Mouse (Mus musculus) myocyte (in vitro differentiated cells): ENCODE results near the gene Furin.

ENCODE experiments used
- E2F4 ChIP-seq: IDR thresholded peaks from one replicate; pipeline ENCODE4 v1.6.1; 2011; ENCODE audit warnings: mild to moderate bottlenecking, control low read depth, moderate library complexity; ENCODE audit not compliant: insufficient read depth
- MAX ChIP-seq: IDR thresholded peaks from one replicate; pipeline ENCODE4 v1.6.1; 2011; ENCODE audit warnings: low read depth, mild to moderate bottlenecking, control low read depth
- POLR2A ChIP-seq: IDR thresholded peaks from one replicate; pipeline ENCODE4 v1.6.1; 2011; ENCODE audit warnings: low read depth, mild to moderate bottlenecking, control low read depth, moderate library complexity; ENCODE audit not compliant: insufficient read length
- POLR2AphosphoS2 ChIP-seq: IDR thresholded peaks from one replicate; pipeline ENCODE4 v1.6.1; 2011; ENCODE audit warnings: low read depth, control low read depth; ENCODE audit not compliant: insufficient read length
- SRF ChIP-seq: IDR thresholded peaks from one replicate; pipeline ENCODE4 v1.6.1; 2011; ENCODE audit warnings: low read depth; ENCODE audit not compliant: control insufficient read depth, insufficient read length
- TCF12 ChIP-seq: IDR thresholded peaks from one replicate; pipeline ENCODE4 v1.6.1; 2011; ENCODE audit warnings: mild to moderate bottlenecking, control low read depth; ENCODE audit not compliant: poor library complexity, insufficient read depth, severe bottlenecking
- USF1 ChIP-seq: IDR thresholded peaks from one replicate; pipeline ENCODE4 v1.6.1; 2011; ENCODE audit warnings: low read depth, mild to moderate bottlenecking, control low read depth, moderate library complexity

DNA sequence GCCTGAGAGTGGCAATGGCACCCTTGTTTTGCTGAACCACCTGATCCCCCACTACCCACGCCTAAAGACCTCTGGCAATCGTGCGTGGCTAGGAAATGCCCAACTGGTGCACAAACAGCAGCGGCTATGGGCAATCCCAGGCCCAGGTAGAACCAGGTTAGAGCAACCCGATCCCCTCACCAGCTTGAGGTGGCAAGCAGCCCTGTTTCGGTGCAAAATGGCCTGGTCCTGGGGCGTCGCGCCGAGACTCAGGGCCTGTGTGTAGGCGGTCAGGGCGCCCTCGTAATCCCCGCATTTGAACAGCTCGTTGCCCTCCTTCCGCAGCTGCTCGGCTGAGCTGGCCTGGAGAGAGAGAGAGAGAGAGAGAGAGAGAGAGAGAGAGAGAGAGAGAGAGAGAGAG, 65.9 kb downstream of the Furin start:
- no peak for TF ChIP-seq POLR2AphosphoS2
- no peak for TF ChIP-seq SRF
- no peak for TF ChIP-seq TCF12
- TF ChIP-seq MAX: no peak
- TF ChIP-seq POLR2A: no peak
- TF ChIP-seq E2F4: no peak
- TF ChIP-seq USF1: no peak
